Comparison of ENCODE assay signal across 21 mouse cellular contexts in genomic region chr5:133020116-133020515, GRCm38 (mm10).
DNase-seq lines count a peak whose midpoint lies in the region; ATAC-seq and TF ChIP-seq lines count a peak whose summit lies in the region.
"Had no signal": no experiment of that assay in that cellular context is flagged by ENCODE, and none has a peak within 500 bp of the region (broad histone marks: within the 10 kb centered on the region; RNA-seq: fewer than 3 reads in every experiment).

No protein-coding gene starts in this region.

- WGBS in forebrain, postnatal 0 days, result 46% methylated on average over 1 of the region's 1 CpGs
- WGBS in forebrain, embryonic 12.5 days, result 61% methylated on average over 1 of the region's 1 CpGs
- 43% methylated on average over 1 of the region's 1 CpGs for WGBS in intestine, postnatal 0 days
- WGBS in intestine, embryonic 15.5 days, result 44% methylated on average over 1 of the region's 1 CpGs
- WGBS in midbrain, postnatal 0 days, result 67% methylated on average over 1 of the region's 1 CpGs
- 72% methylated on average over 1 of the region's 1 CpGs for WGBS in midbrain, embryonic 11.5 days

- no peaks in the 10 kb centered on the region for H3K9me3 ChIP-seq in forebrain, postnatal 0 days (ENCODE audit: low read length)
- no peaks in the 10 kb centered on the region for H3K9me3 ChIP-seq in forebrain, embryonic 12.5 days
- no peaks in the 10 kb centered on the region for H3K9me3 ChIP-seq in intestine, postnatal 0 days (ENCODE audit: control insufficient read depth)
- H3K9me3 ChIP-seq in intestine, embryonic 15.5 days, result no peaks in the 10 kb centered on the region
- H3K9me3 ChIP-seq in midbrain, postnatal 0 days (ENCODE audit: low read length), result no peaks in the 10 kb centered on the region
- H3K9me3 ChIP-seq in midbrain, embryonic 11.5 days (ENCODE audit: control insufficient read depth, low read length), result no peaks in the 10 kb centered on the region
- H3K9me3 ChIP-seq: embryonic facial prominence, embryonic 15.5 days; forebrain, embryonic 10.5 days; forebrain, embryonic 15.5 days; heart, embryonic 15.5 days; hindbrain, embryonic 10.5 days had no signal

- H3K4me3 ChIP-seq in forebrain, postnatal 0 days (ENCODE audit: low read depth, low read length), result no peak overlapping the region
- H3K4me3 ChIP-seq in forebrain, embryonic 12.5 days (replicated peaks), result no peak overlapping the region
- H3K4me3 ChIP-seq in intestine, postnatal 0 days (ENCODE audit: low read depth, low read length), result no peak overlapping the region
- H3K4me3 ChIP-seq in intestine, embryonic 15.5 days (replicated peaks), result no peak overlapping the region
- H3K4me3 ChIP-seq in midbrain, postnatal 0 days (ENCODE audit: low read depth, low read length), result no peak overlapping the region
- no peak overlapping the region for H3K4me3 ChIP-seq in midbrain, embryonic 11.5 days (ENCODE audit: low read depth, low read length)
- H3K4me3 ChIP-seq: embryonic facial prominence, embryonic 15.5 days; erythroblast, embryonic 14.5 days; forebrain, embryonic 10.5 days; forebrain, embryonic 15.5 days; heart, adult 2 months; heart, embryonic 15.5 days; hindbrain, embryonic 10.5 days had no signal

- TF ChIP-seq CTCF in forebrain, postnatal 0 days (IDR thresholded peaks at IDR 0.05; ENCODE audit: low read depth), result peak; percentile 34
- peak; percentile 24; the same call in 1 of the 2 replicates for TF ChIP-seq CTCF in intestine, postnatal 0 days (IDR thresholded peaks at IDR 0.05; ENCODE audit: low read depth)
- TF ChIP-seq CTCF in midbrain, postnatal 0 days (IDR thresholded peaks at IDR 0.05), result peak; percentile 56

- no peak overlapping the region for H3K4me2 ChIP-seq in forebrain, postnatal 0 days (ENCODE audit: low read depth)
- no peak overlapping the region for H3K4me2 ChIP-seq in forebrain, embryonic 12.5 days
- H3K4me2 ChIP-seq in intestine, postnatal 0 days (replicated peaks; ENCODE audit: low read depth), result no peak overlapping the region
- H3K4me2 ChIP-seq in intestine, embryonic 15.5 days (replicated peaks), result no peak overlapping the region
- no peak overlapping the region for H3K4me2 ChIP-seq in midbrain, postnatal 0 days (ENCODE audit: low read depth, low read length, poor library complexity, severe bottlenecking)
- no peak overlapping the region for H3K4me2 ChIP-seq in midbrain, embryonic 11.5 days
- H3K4me2 ChIP-seq: embryonic facial prominence, embryonic 15.5 days; forebrain, embryonic 15.5 days; heart, embryonic 11.5 days; heart, embryonic 15.5 days had no signal

- no peaks in the 10 kb centered on the region for H3K4me1 ChIP-seq in forebrain, postnatal 0 days (ENCODE audit: insufficient read depth)
- no peaks in the 10 kb centered on the region for H3K4me1 ChIP-seq in forebrain, embryonic 12.5 days
- no peaks in the 10 kb centered on the region for H3K4me1 ChIP-seq in intestine, postnatal 0 days (replicated peaks; ENCODE audit: control insufficient read depth, insufficient read depth, low read length)
- H3K4me1 ChIP-seq in intestine, embryonic 15.5 days (replicated peaks), result no peaks in the 10 kb centered on the region
- H3K4me1 ChIP-seq in midbrain, postnatal 0 days (ENCODE audit: insufficient read depth, low read length), result no peaks in the 10 kb centered on the region
- H3K4me1 ChIP-seq in midbrain, embryonic 11.5 days (ENCODE audit: control insufficient read depth, insufficient read depth, low read length), result no peaks in the 10 kb centered on the region
- H3K4me1 ChIP-seq: embryonic facial prominence, embryonic 15.5 days; forebrain, embryonic 10.5 days; forebrain, embryonic 15.5 days; heart, embryonic 15.5 days; hindbrain, embryonic 10.5 days had no signal

- no peaks in the 10 kb centered on the region for H3K27me3 ChIP-seq in forebrain, postnatal 0 days (ENCODE audit: insufficient read depth, low read length)
- no peaks in the 10 kb centered on the region for H3K27me3 ChIP-seq in forebrain, embryonic 12.5 days
- no peaks in the 10 kb centered on the region for H3K27me3 ChIP-seq in intestine, postnatal 0 days (replicated peaks; ENCODE audit: control insufficient read depth, insufficient read depth, low read length)
- no peaks in the 10 kb centered on the region for H3K27me3 ChIP-seq in intestine, embryonic 15.5 days (replicated peaks)
- H3K27me3 ChIP-seq in midbrain, postnatal 0 days (ENCODE audit: insufficient read depth, low read length), result no peaks in the 10 kb centered on the region
- H3K27me3 ChIP-seq in midbrain, embryonic 11.5 days (ENCODE audit: control insufficient read depth, insufficient read depth, low read length), result no peaks in the 10 kb centered on the region
- H3K27me3 ChIP-seq: embryonic facial prominence, embryonic 15.5 days; forebrain, embryonic 15.5 days; heart, embryonic 15.5 days had no signal

- DNase-seq in forebrain, postnatal 0 days, result no peak
- DNase-seq in midbrain, postnatal 0 days (ENCODE audit: low spot score), result peak; percentile 48
- no peak for DNase-seq in midbrain, embryonic 11.5 days (ENCODE audit: low spot score, missing footprints)
- no peak for DNase-seq in cerebellum, adult 8-10 months
- DNase-seq: adrenal gland, adult 2 months; adrenal gland, postnatal 25 days; cerebellum, adult 2 months; cerebellum, postnatal 14 days; gastrocnemius, postnatal 10 days; heart, adult 2 months had no signal

- H3K36me3 ChIP-seq in forebrain, postnatal 0 days (ENCODE audit: insufficient read depth), result no peaks in the 10 kb centered on the region
- H3K36me3 ChIP-seq in forebrain, embryonic 12.5 days (replicated peaks), result no peaks in the 10 kb centered on the region
- H3K36me3 ChIP-seq in intestine, postnatal 0 days (ENCODE audit: control insufficient read depth, insufficient read depth), result no peaks in the 10 kb centered on the region
- H3K36me3 ChIP-seq in intestine, embryonic 15.5 days, result no peaks in the 10 kb centered on the region
- no peaks in the 10 kb centered on the region for H3K36me3 ChIP-seq in midbrain, postnatal 0 days (ENCODE audit: insufficient read depth, low read length)
- H3K36me3 ChIP-seq in midbrain, embryonic 11.5 days (ENCODE audit: control insufficient read depth, insufficient read depth, low read length), result no peaks in the 10 kb centered on the region
- H3K36me3 ChIP-seq: embryonic facial prominence, embryonic 15.5 days; forebrain, embryonic 10.5 days; forebrain, embryonic 15.5 days; heart, embryonic 15.5 days; hindbrain, embryonic 10.5 days had no signal

- H3K27ac ChIP-seq in forebrain, postnatal 0 days (ENCODE audit: low read depth, low read length), result no peak overlapping the region
- H3K27ac ChIP-seq in forebrain, embryonic 12.5 days, result no peak overlapping the region
- no peak overlapping the region for H3K27ac ChIP-seq in intestine, postnatal 0 days (ENCODE audit: low read depth, low read length)
- H3K27ac ChIP-seq in intestine, embryonic 15.5 days, result no peak overlapping the region
- no peak overlapping the region for H3K27ac ChIP-seq in midbrain, postnatal 0 days (ENCODE audit: low read depth, low read length)
- no peak overlapping the region for H3K27ac ChIP-seq in midbrain, embryonic 11.5 days (ENCODE audit: low read depth, low read length)
- H3K27ac ChIP-seq: embryonic facial prominence, embryonic 15.5 days; forebrain, embryonic 10.5 days; forebrain, embryonic 15.5 days; heart, adult 2 months; heart, embryonic 15.5 days; hindbrain, embryonic 10.5 days had no signal

- no peak overlapping the region for H3K9ac ChIP-seq in forebrain, postnatal 0 days
- no peak overlapping the region for H3K9ac ChIP-seq in forebrain, embryonic 12.5 days
- no peak overlapping the region for H3K9ac ChIP-seq in intestine, postnatal 0 days (ENCODE audit: low read depth, low read length)
- H3K9ac ChIP-seq in intestine, embryonic 15.5 days, result no peak overlapping the region
- no peak overlapping the region for H3K9ac ChIP-seq in midbrain, postnatal 0 days (replicated peaks; ENCODE audit: low read length, poor library complexity, severe bottlenecking)
- no peak overlapping the region for H3K9ac ChIP-seq in midbrain, embryonic 11.5 days (ENCODE audit: low read length)
- H3K9ac ChIP-seq: embryonic facial prominence, embryonic 15.5 days; forebrain, embryonic 15.5 days; heart, embryonic 15.5 days had no signal

- ATAC-seq in forebrain, postnatal 0 days, result no peak
- ATAC-seq in forebrain, embryonic 12.5 days (ENCODE audit: low FRiP score), result no peak
- ATAC-seq in intestine, postnatal 0 days, result no peak
- no peak for ATAC-seq in intestine, embryonic 15.5 days
- ATAC-seq in midbrain, postnatal 0 days (ENCODE audit: low FRiP score), result no peak
- ATAC-seq in midbrain, embryonic 11.5 days (ENCODE audit: low FRiP score), result no peak
- ATAC-seq: forebrain, embryonic 15.5 days; intestine, embryonic 16.5 days had no signal
